Mouse (Mus musculus) midbrain, embryonic 16.5 days (tissue): ENCODE data around the gene Prkcd. TPM values are rescaled to one million over a fixed set of nuclear protein-coding genes. Genes with fewer than 3 reads are reported as not detected.

ENCODE experiments used
- ATAC-seq: fragments of 200-750 bp; cut with Nextera tagmentation; 2 replicates; pipeline ENCODE4 v1.8.0; 2017; ENCODE audit warnings: moderate TSS enrichment
- H3K27ac ChIP-seq: fragments of 300-500 bp; sonication (generic); 2 replicates; pipeline ENCODE4 v1.5.1; 2014; ENCODE audit warnings: mild to moderate bottlenecking, low read length, mixed read lengths
- H3K27me3 ChIP-seq: fragments of 300-500 bp; sonication (generic); 2 replicates; pipeline ENCODE4 v1.6.1; 2014; ENCODE audit warnings: low read depth, low read length, mixed read lengths; ENCODE audit not compliant: control insufficient read depth, insufficient read depth
- H3K36me3 ChIP-seq: fragments of 300-500 bp; sonication (generic); 2 replicates; pipeline ENCODE4 v1.6.1; 2014; ENCODE audit warnings: mild to moderate bottlenecking, low read length, moderate library complexity, mixed read lengths; ENCODE audit not compliant: control insufficient read depth, insufficient read depth
- H3K4me1 ChIP-seq: fragments of 300-500 bp; sonication (generic); 2 replicates; pipeline ENCODE4 v1.6.1; 2014; ENCODE audit warnings: mild to moderate bottlenecking, low read length, mixed read lengths; ENCODE audit not compliant: control insufficient read depth, insufficient read depth
- H3K4me2 ChIP-seq: fragments of 300-500 bp; sonication (generic); 2 replicates; pipeline ENCODE4 v1.6.1; 2014; ENCODE audit warnings: mild to moderate bottlenecking, low read length, mixed read lengths
- H3K4me3 ChIP-seq: fragments of 300-500 bp; sonication (generic); 2 replicates; pipeline ENCODE4 v1.5.1; 2014; ENCODE audit warnings: low read depth, mild to moderate bottlenecking, low read length, moderate library complexity, mixed read lengths
- H3K9ac ChIP-seq: fragments of 300-500 bp; sonication (generic); 2 replicates; pipeline ENCODE4 v1.6.1; 2014; ENCODE audit warnings: low read depth, low read length, mixed read lengths
- H3K9me3 ChIP-seq: fragments of 300-500 bp; sonication (generic); replicated peaks from 2 replicates; pipeline ENCODE4 v1.6.1; 2014; ENCODE audit warnings: mild to moderate bottlenecking, low read length, mixed read lengths; ENCODE audit not compliant: control insufficient read depth, poor library complexity, severe bottlenecking
- WGBS: fragments of 180-500 bp; shearing (Covaris S2); extraction: QIAGEN DNeasy Blood & Tissue Kit; methylation state at CpG from one replicate; pipeline ENCODE4 v1.1.7; 2014; 5-methylcytosine and 5-hydroxymethylcytosine counted together
- polyA plus RNA-seq: library from polyadenylated mRNA; unstranded; fragments of >200 nt; fragmentation: Nextera tagmentation; extraction: Ambion mirVana; gene quantifications from 2 replicates; pipeline ENCODE4 v1.2.1, GENCODE M21; 2015

Prkcd gene
- polyA plus RNA-seq, 1 experiment from 2014 or later = 15.4 TPM

DNA sequence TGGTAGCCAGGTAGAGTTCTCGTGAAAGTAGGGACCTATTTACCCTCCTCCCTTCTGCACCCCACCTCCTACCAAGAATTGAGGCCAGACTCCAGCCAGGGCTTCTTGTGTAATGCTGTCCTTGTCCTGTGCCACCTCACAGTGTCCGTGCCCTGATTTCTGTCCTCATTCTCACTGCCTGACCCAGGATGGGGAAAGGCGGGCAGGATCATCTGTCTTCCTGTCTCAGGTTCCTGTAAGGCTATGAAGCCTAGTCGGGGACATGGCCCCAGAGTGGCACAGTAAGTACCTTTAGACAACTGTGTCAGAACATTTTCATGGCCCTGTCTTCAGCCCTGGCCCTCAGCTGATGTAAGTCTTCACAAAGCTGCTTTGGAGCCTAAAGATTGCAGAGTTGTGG is 12.7 kb upstream of the Prkcd start:
- no peaks in the 10 kb centered on the region for H3K9me3 ChIP-seq
- 80% methylated on average over 4 of the region's 4 CpGs for WGBS
- ATAC-seq = no peak
- H3K27ac ChIP-seq = no peak overlapping the region
- no peaks in the 10 kb centered on the region for H3K4me1 ChIP-seq
- H3K27me3 ChIP-seq = no peaks in the 10 kb centered on the region
- no peak overlapping the region for H3K4me2 ChIP-seq
- H3K4me3 ChIP-seq = no peak overlapping the region
- H3K36me3 ChIP-seq = no peaks in the 10 kb centered on the region
- no peak overlapping the region for H3K9ac ChIP-seq

DNA sequence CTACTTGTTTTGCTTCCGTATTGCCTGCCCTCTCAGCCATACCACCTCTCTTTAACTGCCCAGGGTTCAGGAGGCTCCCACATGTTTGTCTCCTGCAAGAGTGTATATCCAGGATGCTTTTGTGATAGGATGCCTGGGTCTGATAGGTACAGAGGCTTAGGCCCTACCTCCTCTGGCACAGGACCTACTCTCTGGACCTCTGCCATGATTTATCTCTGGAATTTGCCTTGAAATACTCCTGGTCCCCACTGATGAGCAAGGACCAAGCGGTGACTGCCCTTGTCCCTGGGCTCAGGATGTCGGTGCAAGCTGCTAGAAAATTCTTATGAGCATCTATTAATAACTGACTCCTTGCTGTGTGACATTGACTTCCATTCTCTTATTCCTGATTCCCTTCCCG is 12.0 kb upstream of the Prkcd start:
- Histone ChIP-seq H3K4me1 (no peaks in the 10 kb centered on the region), H3K36me3 (no peaks in the 10 kb centered on the region), H3K27ac (no peak overlapping the region), H3K27me3 (no peaks in the 10 kb centered on the region), H3K4me2 (no peak overlapping the region), H3K9me3 (no peaks in the 10 kb centered on the region), H3K4me3 (no peak overlapping the region), H3K9ac (no peak overlapping the region)
- no peak for ATAC-seq
- 81% methylated on average over 4 of the region's 4 CpGs for WGBS

DNA sequence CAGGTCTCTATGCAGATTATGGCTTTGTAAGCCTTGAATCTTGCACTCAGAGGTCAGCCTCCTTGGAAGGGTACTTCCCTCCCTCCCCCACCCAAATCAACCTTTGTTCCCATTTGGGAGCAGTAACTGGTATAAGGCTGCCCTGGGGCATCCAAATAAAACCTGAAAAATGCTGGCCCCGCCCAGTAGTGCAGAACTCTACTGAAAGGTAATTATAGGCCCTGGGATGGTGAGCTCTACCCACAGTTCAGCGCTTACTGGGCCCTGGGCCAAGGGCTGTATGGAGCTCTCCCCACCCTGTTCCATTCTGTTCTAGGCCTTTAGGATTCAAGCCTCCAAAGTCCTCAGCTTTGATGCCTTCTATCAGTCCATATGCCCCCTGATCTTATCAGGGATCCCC is 11.1 kb upstream of the Prkcd start:
- no peaks in the 10 kb centered on the region for H3K9me3 ChIP-seq
- H3K27me3 ChIP-seq = no peaks in the 10 kb centered on the region
- no peak overlapping the region for H3K4me2 ChIP-seq
- no peak overlapping the region for H3K4me3 ChIP-seq
- H3K9ac ChIP-seq = no peak overlapping the region
- H3K4me1 ChIP-seq = no peaks in the 10 kb centered on the region
- 74% methylated on average over 2 of the region's 2 CpGs for WGBS
- no peak for ATAC-seq
- no peaks in the 10 kb centered on the region for H3K36me3 ChIP-seq
- H3K27ac ChIP-seq = no peak overlapping the region

DNA sequence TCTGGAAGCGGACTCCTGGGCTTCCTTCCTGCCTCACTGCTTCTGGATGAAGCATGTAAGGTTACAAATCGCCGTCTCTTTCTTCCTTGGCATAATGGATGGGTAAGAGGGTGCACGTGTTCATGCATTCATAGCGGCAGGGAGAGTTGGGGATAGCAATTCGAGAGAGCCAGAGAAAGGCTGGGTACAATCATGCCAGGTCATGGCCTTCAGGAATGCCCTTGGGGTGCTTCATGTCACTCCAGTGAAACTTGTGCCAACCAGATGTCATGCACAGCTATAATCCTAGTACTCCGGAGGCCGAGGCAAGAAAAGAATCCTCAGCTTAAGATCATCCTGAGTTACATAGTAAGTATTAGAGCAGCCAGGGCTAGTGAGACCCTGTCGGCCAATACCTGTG is 10.5 kb upstream of the Prkcd start:
- Histone ChIP-seq H3K36me3 (no peaks in the 10 kb centered on the region), H3K4me2 (no peak overlapping the region), H3K27me3 (no peaks in the 10 kb centered on the region), H3K27ac (no peak overlapping the region), H3K4me1 (no peaks in the 10 kb centered on the region), H3K9me3 (no peaks in the 10 kb centered on the region), H3K9ac (no peak overlapping the region), H3K4me3 (no peak overlapping the region)
- no peak for ATAC-seq
- 81% methylated on average over 9 of the region's 9 CpGs for WGBS

DNA sequence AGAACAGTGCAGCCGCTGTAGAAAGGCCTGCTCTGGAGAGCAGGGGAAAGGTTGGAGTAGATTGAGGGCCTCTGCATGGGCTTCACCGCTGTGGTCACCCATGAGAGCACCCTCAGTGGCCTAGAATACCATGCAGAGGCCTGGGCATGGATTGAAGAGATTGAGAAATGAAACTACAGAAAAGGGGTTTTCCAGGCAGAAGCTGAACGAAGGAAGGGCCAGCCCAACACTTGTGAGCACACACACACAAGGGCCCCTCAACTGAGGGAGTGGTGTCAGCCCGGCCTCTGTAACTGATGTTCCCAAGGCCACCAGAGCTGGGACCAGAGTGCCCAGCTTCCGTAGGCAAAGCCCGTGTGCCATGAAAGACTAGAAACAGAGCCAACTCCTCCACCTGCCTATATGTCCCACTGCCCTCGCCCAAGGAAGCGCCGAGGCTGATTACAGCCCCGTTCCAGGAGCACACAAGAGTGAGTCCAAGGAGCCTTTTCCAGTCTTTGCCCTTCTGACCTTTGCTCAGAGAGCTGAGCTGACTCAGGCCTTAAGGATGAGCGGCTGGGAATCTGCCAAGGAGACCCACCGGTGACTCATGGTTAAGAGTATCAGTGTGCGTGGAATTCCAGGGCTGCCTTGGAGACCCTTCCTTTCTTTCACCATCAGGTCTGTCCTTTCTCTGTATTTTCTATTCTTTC is 9.4 kb upstream of the Prkcd start:
- Histone ChIP-seq H3K27ac (no peak overlapping the region), H3K4me2 (no peak overlapping the region), H3K4me1 (no peaks in the 10 kb centered on the region), H3K4me3 (no peak overlapping the region), H3K9ac (no peak overlapping the region), H3K36me3 (no peaks in the 10 kb centered on the region), H3K9me3 (no peaks in the 10 kb centered on the region), H3K27me3 (no peaks in the 10 kb centered on the region)
- WGBS = 81% methylated on average over 13 of the region's 13 CpGs
- no peak for ATAC-seq

DNA sequence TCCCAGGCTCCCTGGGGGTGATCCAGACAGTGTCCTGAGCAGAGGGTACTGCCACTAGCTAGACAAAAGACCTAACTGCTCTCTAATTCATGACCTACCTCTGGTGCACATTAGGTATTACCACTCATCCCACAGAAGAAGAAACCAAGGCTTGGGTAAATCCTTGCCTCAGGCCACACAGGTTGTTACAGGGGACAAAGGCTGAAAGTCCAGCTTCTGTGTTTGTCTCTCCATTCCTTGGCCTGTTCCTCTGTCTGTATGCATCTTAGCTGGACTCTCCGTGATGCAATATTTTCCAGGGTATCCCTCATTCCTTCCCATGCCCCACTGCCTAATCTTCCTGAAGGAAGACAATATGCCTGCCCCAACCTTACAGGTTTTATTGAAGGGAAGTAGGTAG is 8.4 kb upstream of the Prkcd start:
- no peaks in the 10 kb centered on the region for H3K4me1 ChIP-seq
- WGBS = 90% methylated on average over 1 of the region's 1 CpGs
- H3K9ac ChIP-seq = no peak overlapping the region
- no peak overlapping the region for H3K4me3 ChIP-seq
- no peak overlapping the region for H3K27ac ChIP-seq
- no peaks in the 10 kb centered on the region for H3K27me3 ChIP-seq
- H3K36me3 ChIP-seq = no peaks in the 10 kb centered on the region
- no peak overlapping the region for H3K4me2 ChIP-seq
- no peaks in the 10 kb centered on the region for H3K9me3 ChIP-seq
- ATAC-seq = no peak

DNA sequence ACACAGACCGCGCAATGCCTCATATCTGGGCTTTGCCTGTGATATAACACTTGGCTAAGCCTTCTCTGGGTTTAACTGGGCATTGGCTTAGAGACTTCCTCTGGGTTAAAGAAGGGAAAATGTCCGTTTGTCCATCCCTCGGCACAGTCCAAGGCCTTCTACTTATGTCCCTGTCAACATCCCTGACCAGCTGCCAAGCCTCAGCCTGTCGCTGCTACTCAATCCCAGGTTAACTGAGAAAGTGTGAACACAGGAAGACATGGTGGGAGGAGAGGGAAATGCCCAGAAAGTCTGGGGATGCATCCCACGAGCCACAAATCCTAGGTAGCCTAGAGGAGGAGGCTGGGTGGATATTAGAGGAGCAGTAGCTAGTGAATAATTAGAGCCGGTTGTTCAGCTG is 7.7 kb upstream of the Prkcd start:
- no peak overlapping the region for H3K9ac ChIP-seq
- ATAC-seq = no peak
- no peaks in the 10 kb centered on the region for H3K9me3 ChIP-seq
- H3K27me3 ChIP-seq = no peaks in the 10 kb centered on the region
- no peak overlapping the region for H3K4me2 ChIP-seq
- no peaks in the 10 kb centered on the region for H3K4me1 ChIP-seq
- WGBS = 76% methylated on average over 7 of the region's 7 CpGs
- H3K36me3 ChIP-seq = no peaks in the 10 kb centered on the region
- H3K27ac ChIP-seq = no peak overlapping the region
- H3K4me3 ChIP-seq = no peak overlapping the region

DNA sequence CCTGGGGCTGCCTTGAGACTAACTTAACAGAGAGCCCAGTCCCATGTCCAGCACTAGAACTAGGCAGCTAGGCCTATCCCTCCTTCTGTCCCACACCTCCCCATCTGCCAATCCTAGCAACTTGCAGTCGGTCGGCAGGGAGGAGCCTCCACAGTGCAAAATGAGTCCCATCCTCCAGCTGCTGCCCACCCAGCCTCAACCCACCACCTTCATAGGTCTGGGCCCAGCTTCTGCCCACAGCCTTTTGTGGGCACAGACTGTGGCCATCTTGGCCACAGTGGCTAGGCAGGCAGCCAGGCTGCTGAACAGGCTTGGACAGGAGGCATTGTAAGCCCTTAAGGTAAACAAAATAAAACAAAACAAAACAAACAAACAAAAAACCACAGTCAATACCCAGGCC is 5.8 kb upstream of the Prkcd start:
- no peak for ATAC-seq

DNA sequence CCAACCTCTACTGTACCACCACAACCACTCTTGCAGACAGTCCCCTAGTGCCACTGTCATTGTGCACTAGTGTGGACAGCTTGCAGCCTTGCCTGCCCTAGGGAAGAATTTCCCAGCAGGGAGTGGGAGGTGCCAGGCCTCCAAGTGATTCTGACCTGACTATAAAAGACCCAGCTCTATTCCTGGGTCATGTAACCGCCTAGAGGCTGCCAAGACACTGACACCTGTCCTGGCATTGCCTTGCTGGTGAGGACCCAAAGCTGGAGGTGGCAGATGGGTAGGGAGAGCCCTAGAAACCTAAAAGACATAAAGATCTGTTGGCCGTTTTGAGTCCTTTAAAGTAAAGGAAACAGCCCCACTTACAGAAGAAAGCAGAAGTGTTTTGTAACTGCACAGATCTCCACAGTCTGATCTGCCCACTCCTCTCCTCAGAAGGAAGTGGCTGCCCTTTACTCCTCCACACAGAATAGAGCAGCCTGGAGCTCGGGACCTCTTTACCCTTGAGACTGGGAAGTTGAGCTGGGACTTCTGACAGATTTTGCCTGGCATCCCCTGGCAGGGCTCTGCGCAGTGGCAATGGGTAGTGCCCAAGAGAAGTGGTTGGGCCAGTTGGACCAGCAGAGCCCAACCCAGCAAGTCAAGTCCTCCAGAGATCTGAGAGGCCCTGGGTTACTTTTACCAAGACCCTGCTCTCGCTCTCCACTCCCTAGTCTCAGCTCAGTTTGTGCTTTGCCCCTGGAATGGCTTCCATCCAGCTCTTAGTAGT is 5.0 kb upstream of the Prkcd start:
- 76% methylated on average over 5 of the region's 5 CpGs for WGBS
- no peaks in the 10 kb centered on the region for H3K36me3 ChIP-seq

More for the DNA sequence above, 5.8 kb upstream of the Prkcd start:
- no peaks in the 10 kb centered on the region for H3K4me1 ChIP-seq
- no peak overlapping the region for H3K4me3 ChIP-seq
- no peaks in the 10 kb centered on the region for H3K9me3 ChIP-seq
- no peak overlapping the region for H3K4me2 ChIP-seq
- no peaks in the 10 kb centered on the region for H3K36me3 ChIP-seq
- no peak overlapping the region for H3K9ac ChIP-seq
- H3K27ac ChIP-seq = no peak overlapping the region
- H3K27me3 ChIP-seq = peaks cover 2% of the 10 kb centered on the region; the same call in 1 of the 2 replicates
- WGBS = 55% methylated on average over 2 of the region's 2 CpGs

More for the DNA sequence above, 5.0 kb upstream of the Prkcd start:
- H3K9ac ChIP-seq = no peak overlapping the region
- H3K27me3 ChIP-seq = peaks cover 9% of the 10 kb centered on the region
- no peak overlapping the region for H3K4me2 ChIP-seq
- no peak overlapping the region for H3K27ac ChIP-seq
- ATAC-seq = no peak
- no peaks in the 10 kb centered on the region for H3K9me3 ChIP-seq
- peaks cover 4% of the 10 kb centered on the region; the same call in 1 of the 2 replicates for H3K4me1 ChIP-seq
- H3K4me3 ChIP-seq = no peak overlapping the region
